Comparison of ENCODE assay signal across 21 mouse cellular contexts in the genomic region with DNA sequence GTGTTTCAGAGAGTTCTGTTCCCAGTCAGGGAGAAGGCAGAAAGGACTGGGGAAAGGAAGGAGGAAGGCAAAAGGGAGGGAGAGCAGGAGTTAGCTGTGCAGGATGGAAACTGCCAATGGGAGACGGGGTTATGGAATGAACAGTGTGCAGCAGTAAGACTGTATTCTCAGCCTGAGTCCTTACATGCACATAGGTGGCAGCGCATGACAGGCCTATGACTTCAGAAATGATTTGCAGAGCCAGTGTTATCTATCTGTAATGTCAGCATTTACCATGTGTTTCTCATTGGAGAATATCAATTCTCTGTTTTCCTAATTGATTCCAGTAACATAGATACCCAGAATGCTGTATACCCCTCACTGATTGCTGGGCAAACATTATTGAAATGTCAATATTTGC.
DNase-seq lines count a peak whose midpoint lies in the region; ATAC-seq and TF ChIP-seq lines count a peak whose summit lies in the region.
"Had no signal": no experiment of that assay in that cellular context is flagged by ENCODE, and none has a peak within 500 bp of the region (broad histone marks: within the 10 kb centered on the region; RNA-seq: fewer than 3 reads in every experiment).

No protein-coding gene starts in this region.

- H3K4me2 ChIP-seq in forebrain, postnatal 0 days (ENCODE audit: low read depth) = no peak overlapping the region
- no peak overlapping the region for H3K4me2 ChIP-seq in forebrain, embryonic 16.5 days (ENCODE audit: low read length)
- H3K4me2 ChIP-seq in kidney, postnatal 0 days (ENCODE audit: low read length) = no peak overlapping the region
- H3K4me2 ChIP-seq in heart, embryonic 12.5 days = no peak overlapping the region
- H3K4me2 ChIP-seq: hindbrain, embryonic 15.5 days; intestine, embryonic 15.5 days; limb, embryonic 15.5 days; lung, embryonic 15.5 days; midbrain, embryonic 11.5 days; neural tube, embryonic 12.5 days had no signal

- DNase-seq in forebrain, postnatal 0 days = no peak
- DNase-seq in kidney, postnatal 0 days (ENCODE audit: low spot score) = no peak
- no peak for DNase-seq in kidney, adult 18-20 months
- peak; percentile 29 for DNase-seq in thymus, postnatal 0 days (ENCODE audit: low spot score)
- no peak for DNase-seq in thymus, postnatal 10 days (ENCODE audit: low spot score in 2 of 2)
- peak; percentile 38 for DNase-seq in thymus, postnatal 4 days
- DNase-seq: adrenal gland, postnatal 14 days; cerebellum, adult 11 months; cerebellum, postnatal 10 days; embryo, embryonic 11 days; layer of hippocampus, postnatal 36 days had no signal

- no peak overlapping the region for H3K9ac ChIP-seq in forebrain, postnatal 0 days
- H3K9ac ChIP-seq in forebrain, embryonic 16.5 days (replicated peaks; ENCODE audit: low read depth, low read length) = no peak overlapping the region
- H3K9ac ChIP-seq in kidney, postnatal 0 days (ENCODE audit: low read depth, low read length) = no peak overlapping the region
- no peak overlapping the region for H3K9ac ChIP-seq in heart, embryonic 12.5 days
- H3K9ac ChIP-seq: hindbrain, embryonic 15.5 days; intestine, embryonic 15.5 days; limb, embryonic 15.5 days; lung, embryonic 15.5 days; neural tube, embryonic 12.5 days had no signal

- no peak for ATAC-seq in forebrain, postnatal 0 days
- no peak for ATAC-seq in forebrain, embryonic 16.5 days
- ATAC-seq in kidney, postnatal 0 days (replicated peaks; ENCODE audit: low FRiP score, low read depth) = no peak
- ATAC-seq in heart, embryonic 12.5 days (ENCODE audit: insufficient number of reproducible peaks, low FRiP score) = no peak
- ATAC-seq: activated CD4-positive, CD25-positive, alpha-beta regulatory T cell, adult 4 months; intestine, embryonic 15.5 days had no signal

- no peaks in the 10 kb centered on the region for H3K27me3 ChIP-seq in forebrain, postnatal 0 days (ENCODE audit: insufficient read depth, low read length)
- no peaks in the 10 kb centered on the region for H3K27me3 ChIP-seq in forebrain, embryonic 16.5 days (replicated peaks; ENCODE audit: control insufficient read depth, insufficient read depth, low read length)
- H3K27me3 ChIP-seq in kidney, postnatal 0 days (ENCODE audit: insufficient read depth, low read length) = no peaks in the 10 kb centered on the region
- no peaks in the 10 kb centered on the region for H3K27me3 ChIP-seq in heart, embryonic 12.5 days (replicated peaks)
- H3K27me3 ChIP-seq: hindbrain, embryonic 15.5 days; intestine, embryonic 15.5 days; limb, embryonic 15.5 days; lung, embryonic 15.5 days; neural tube, embryonic 12.5 days had no signal

- H3K4me3 ChIP-seq in forebrain, postnatal 0 days (ENCODE audit: low read depth, low read length) = no peak overlapping the region
- no peak overlapping the region for H3K4me3 ChIP-seq in forebrain, embryonic 16.5 days (replicated peaks; ENCODE audit: low read length)
- H3K4me3 ChIP-seq in kidney, postnatal 0 days (replicated peaks; ENCODE audit: low read depth, low read length) = no peak overlapping the region
- no peak overlapping the region for H3K4me3 ChIP-seq in heart, embryonic 12.5 days
- H3K4me3 ChIP-seq: forebrain, embryonic 10.5 days; hindbrain, embryonic 15.5 days; intestine, embryonic 15.5 days; limb, embryonic 15.5 days; lung, embryonic 15.5 days; neural tube, embryonic 12.5 days had no signal

- no peaks in the 10 kb centered on the region for H3K9me3 ChIP-seq in forebrain, postnatal 0 days (ENCODE audit: low read length)
- H3K9me3 ChIP-seq in forebrain, embryonic 16.5 days (ENCODE audit: control insufficient read depth, low read length) = no peaks in the 10 kb centered on the region
- H3K9me3 ChIP-seq in kidney, postnatal 0 days (replicated peaks; ENCODE audit: low read length) = no peaks in the 10 kb centered on the region
- no peaks in the 10 kb centered on the region for H3K9me3 ChIP-seq in heart, embryonic 12.5 days (replicated peaks)
- H3K9me3 ChIP-seq: forebrain, embryonic 10.5 days; hindbrain, embryonic 15.5 days; intestine, embryonic 15.5 days; limb, embryonic 15.5 days; lung, embryonic 15.5 days; neural tube, embryonic 12.5 days had no signal

- TF ChIP-seq CTCF in forebrain, postnatal 0 days (IDR thresholded peaks at IDR 0.05; ENCODE audit: low read depth) = peak; percentile 9; the same call in 1 of the 2 replicates
- peak; percentile 13; the same call in 1 of the 2 replicates for TF ChIP-seq CTCF in kidney, postnatal 0 days (IDR thresholded peaks at IDR 0.05; ENCODE audit: low read depth)

- 78% methylated on average over 2 of the region's 2 CpGs for WGBS in forebrain, postnatal 0 days
- 82% methylated on average over 2 of the region's 2 CpGs for WGBS in forebrain, embryonic 16.5 days
- WGBS in kidney, postnatal 0 days = 72% methylated on average over 2 of the region's 2 CpGs
- 59% methylated on average over 2 of the region's 2 CpGs for WGBS in heart, embryonic 12.5 days

- peaks cover 22% of the 10 kb centered on the region; the same call in 1 of the 2 replicates for H3K4me1 ChIP-seq in forebrain, postnatal 0 days (ENCODE audit: insufficient read depth)
- peaks cover 16% of the 10 kb centered on the region for H3K4me1 ChIP-seq in forebrain, embryonic 16.5 days (replicated peaks; ENCODE audit: control insufficient read depth, insufficient read depth, low read length)
- H3K4me1 ChIP-seq in kidney, postnatal 0 days (replicated peaks; ENCODE audit: insufficient read depth, low read length) = peaks cover 13% of the 10 kb centered on the region; the same call in 1 of the 2 replicates
- H3K4me1 ChIP-seq in heart, embryonic 12.5 days (replicated peaks) = peaks cover 25% of the 10 kb centered on the region

- no peak overlapping the region for H3K27ac ChIP-seq in forebrain, postnatal 0 days (ENCODE audit: low read depth, low read length)
- no peak overlapping the region for H3K27ac ChIP-seq in forebrain, embryonic 16.5 days (ENCODE audit: low read length)
- no peak overlapping the region for H3K27ac ChIP-seq in kidney, postnatal 0 days
- H3K27ac ChIP-seq in heart, embryonic 12.5 days (ENCODE audit: poor library complexity, severe bottlenecking) = no peak overlapping the region
- H3K27ac ChIP-seq: forebrain, embryonic 10.5 days; hindbrain, embryonic 15.5 days; intestine, embryonic 15.5 days; limb, embryonic 15.5 days; lung, embryonic 15.5 days; neural tube, embryonic 12.5 days had no signal

- H3K36me3 ChIP-seq in forebrain, postnatal 0 days (ENCODE audit: insufficient read depth) = no peaks in the 10 kb centered on the region
- H3K36me3 ChIP-seq in forebrain, embryonic 16.5 days (ENCODE audit: control insufficient read depth, insufficient read depth) = no peaks in the 10 kb centered on the region
- no peaks in the 10 kb centered on the region for H3K36me3 ChIP-seq in kidney, postnatal 0 days (ENCODE audit: insufficient read depth, low read length)
- no peaks in the 10 kb centered on the region for H3K36me3 ChIP-seq in heart, embryonic 12.5 days
- H3K36me3 ChIP-seq: forebrain, embryonic 10.5 days; hindbrain, embryonic 15.5 days; intestine, embryonic 15.5 days; limb, embryonic 15.5 days; lung, embryonic 15.5 days; neural tube, embryonic 12.5 days had no signal

Comparison
In these comparisons a context has a peak if more than half of its experiments do, and no peak if none do; other contexts are left out.
1. DNase-seq: peak in thymus, postnatal 0 days (single experiment) and thymus, postnatal 4 days (single experiment); none in forebrain, postnatal 0 days (single experiment), kidney, postnatal 0 days (single experiment), kidney, adult 18-20 months (single experiment) and thymus, postnatal 10 days (0 of 2).